Mouse (Mus musculus) embryonic facial prominence, embryonic 12.5 days (tissue): ENCODE measurements around the gene Zfyve19. TPM values are rescaled to one million over a fixed set of nuclear protein-coding genes. Genes with fewer than 3 reads are reported as not detected.

ENCODE experiments used
- ATAC-seq: fragments of 200-750 bp; cut with Nextera tagmentation; 2 replicates; pipeline ENCODE4 v1.8.0; 2017; ENCODE audit not compliant: insufficient number of reproducible peaks, insufficient read depth, low FRiP score, low TSS enrichment
- H3K27ac ChIP-seq: fragments of 300-500 bp; sonication (generic); 2 replicates; pipeline ENCODE4 v1.5.1; 2016; ENCODE audit warnings: mild to moderate bottlenecking
- H3K27me3 ChIP-seq: fragments of 300-500 bp; sonication (generic); 2 replicates; pipeline ENCODE4 v1.6.1; 2016; ENCODE audit warnings: mild to moderate bottlenecking, moderate library complexity
- H3K36me3 ChIP-seq: fragments of 300-500 bp; sonication (generic); 2 replicates; pipeline ENCODE4 v1.6.1; 2016; ENCODE audit warnings: mild to moderate bottlenecking
- H3K4me1 ChIP-seq: fragments of 300-500 bp; sonication (generic); 2 replicates; pipeline ENCODE4 v1.6.1; 2016
- H3K4me2 ChIP-seq: fragments of 300-500 bp; sonication (generic); replicated peaks from 2 replicates; pipeline ENCODE4 v1.6.1; 2016; ENCODE audit warnings: mild to moderate bottlenecking, moderate library complexity
- H3K4me3 ChIP-seq: fragments of 300-500 bp; sonication (generic); 2 replicates; pipeline ENCODE4 v1.5.1; 2016; ENCODE audit warnings: mild to moderate bottlenecking
- H3K9ac ChIP-seq: fragments of 300-500 bp; sonication (generic); 2 replicates; pipeline ENCODE4 v1.6.1; 2016; ENCODE audit warnings: mild to moderate bottlenecking, moderate library complexity
- H3K9me3 ChIP-seq: fragments of 300-500 bp; sonication (generic); 2 replicates; pipeline ENCODE4 v1.6.1; 2016; ENCODE audit warnings: mild to moderate bottlenecking, moderate library complexity
- WGBS: fragments of 180-500 bp; shearing (Covaris S2); methylation state at CpG from one replicate; pipeline ENCODE4 v1.1.7; 2016; 5-methylcytosine and 5-hydroxymethylcytosine counted together
- polyA plus RNA-seq: library from polyadenylated mRNA; unstranded; fragments of >200 nt; fragmentation: Nextera tagmentation; extraction: Ambion mirVana; gene quantifications from 2 replicates; pipeline ENCODE4 v1.2.1, GENCODE M21; 2016

Zfyve19 gene
- polyA plus RNA-seq, 1 experiment from 2014 or later: 57.0 TPM

DNA sequence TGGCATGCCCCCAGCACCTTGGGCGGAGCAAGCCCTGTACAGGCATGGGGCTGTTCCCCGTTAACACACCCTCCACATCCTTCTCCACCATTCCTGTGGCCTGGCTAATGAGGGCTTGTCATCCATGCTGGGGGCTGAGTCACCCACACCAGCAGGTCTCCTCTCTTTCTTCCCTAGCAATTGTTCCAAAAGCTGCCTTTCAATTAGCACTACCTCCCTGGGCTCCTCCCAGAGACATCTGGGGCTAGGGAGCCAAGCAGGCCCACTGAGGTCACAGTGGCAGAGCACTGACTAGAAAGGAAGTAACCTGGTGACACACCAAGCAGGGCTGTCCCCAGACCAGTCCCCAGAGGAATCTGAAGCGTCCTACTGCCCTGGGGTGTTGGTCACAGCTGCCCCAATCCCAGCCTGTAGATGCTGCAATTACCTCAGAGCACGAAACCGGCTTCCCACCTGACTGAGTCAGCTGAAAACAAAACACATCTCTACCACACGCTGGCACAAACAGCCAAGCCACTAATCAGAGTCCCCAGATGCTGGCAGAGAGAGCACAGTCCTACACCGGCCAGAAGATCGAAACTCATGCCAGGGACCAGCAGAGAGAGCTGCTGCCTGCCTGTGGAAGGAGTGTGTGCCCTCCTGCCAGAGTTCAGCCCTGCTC is 34.3 kb upstream of the Zfyve19 start, which contains the start of gene Gm14137:
Gm14137 (plus strand) TSS at position 519 of the 661 bp plus-strand sequence.
- H3K4me2 ChIP-seq: no peak within 1 kb of the TSS
- 31% methylated on average over 8 of the region's 8 CpGs for WGBS
- no peak within 1 kb of the TSS for H3K9ac ChIP-seq

DNA sequence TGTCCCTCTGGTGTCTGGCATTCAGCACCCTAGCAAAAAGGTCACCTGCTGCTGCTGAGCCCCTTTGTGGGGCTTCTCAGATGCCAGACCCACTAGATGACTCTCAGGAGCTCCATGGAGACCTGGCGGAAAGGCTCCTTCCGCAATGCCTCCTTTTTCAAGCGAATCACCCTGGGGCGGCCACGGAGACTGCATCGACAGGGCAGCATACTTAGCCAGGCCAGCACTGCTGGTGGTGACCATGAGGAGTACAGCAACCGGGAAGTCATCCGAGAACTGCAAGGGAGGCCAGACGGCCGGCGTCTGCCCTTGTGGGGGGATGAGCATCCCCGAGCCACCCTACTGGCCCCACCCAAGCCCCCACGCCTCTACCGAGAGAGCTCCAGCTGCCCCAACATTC is 33.6 kb upstream of the Zfyve19 start:
- H3K27me3 ChIP-seq: no peaks in the 10 kb centered on the region
- H3K4me3 ChIP-seq: no peak overlapping the region
- WGBS: 51% methylated on average over 14 of the region's 14 CpGs
- no peak overlapping the region for H3K4me2 ChIP-seq
- no peaks in the 10 kb centered on the region for H3K9me3 ChIP-seq
- no peak overlapping the region for H3K9ac ChIP-seq
- peaks cover 22% of the 10 kb centered on the region for H3K36me3 ChIP-seq
- H3K4me1 ChIP-seq: peaks cover 14% of the 10 kb centered on the region; the same call in 1 of the 2 replicates
- no peak overlapping the region for H3K27ac ChIP-seq
- ATAC-seq: no peak

More for the DNA sequence above, 34.3 kb upstream of the Zfyve19 start, which contains the start of gene Gm14137:
- Histone ChIP-seq H3K27me3 (no peaks in the 10 kb centered on the region), H3K4me3 (no peak within 1 kb of the TSS), H3K9me3 (no peaks in the 10 kb centered on the region), H3K4me1 (peaks cover 14% of the 10 kb centered on the region; the same call in 1 of the 2 replicates), H3K27ac (no peak within 1 kb of the TSS), H3K36me3 (peaks cover 15% of the 10 kb centered on the region; the same call in 1 of the 2 replicates)
- no peak for ATAC-seq

DNA sequence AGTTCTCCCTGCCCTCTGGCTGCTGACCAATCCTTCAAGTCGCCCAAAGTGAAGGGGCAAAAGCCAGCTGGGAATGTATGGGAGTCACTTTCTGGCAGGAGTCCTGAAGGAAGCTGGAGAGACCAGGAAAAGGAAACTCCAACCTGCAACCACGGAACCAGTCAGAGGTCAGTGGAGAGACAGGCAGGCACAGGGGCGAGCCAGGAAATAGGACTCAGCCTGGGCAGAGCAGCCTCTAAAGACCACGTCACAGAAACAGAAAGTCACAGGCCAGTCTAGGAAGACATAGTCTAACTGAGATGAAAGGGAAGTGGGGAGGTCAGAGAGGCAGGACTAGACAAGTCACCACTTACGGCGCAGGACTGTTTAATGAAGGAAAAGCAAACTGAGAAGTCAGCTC is 32.8 kb upstream of the Zfyve19 start:
- no peak overlapping the region for H3K9ac ChIP-seq
- no peak overlapping the region for H3K4me3 ChIP-seq
- H3K4me1 ChIP-seq: peaks cover 14% of the 10 kb centered on the region; the same call in 1 of the 2 replicates
- H3K27me3 ChIP-seq: no peaks in the 10 kb centered on the region
- no peaks in the 10 kb centered on the region for H3K9me3 ChIP-seq
- H3K36me3 ChIP-seq: peaks cover 30% of the 10 kb centered on the region
- H3K27ac ChIP-seq: no peak overlapping the region
- WGBS: 61% methylated on average over 6 of the region's 6 CpGs
- no peak overlapping the region for H3K4me2 ChIP-seq
- no peak for ATAC-seq

DNA sequence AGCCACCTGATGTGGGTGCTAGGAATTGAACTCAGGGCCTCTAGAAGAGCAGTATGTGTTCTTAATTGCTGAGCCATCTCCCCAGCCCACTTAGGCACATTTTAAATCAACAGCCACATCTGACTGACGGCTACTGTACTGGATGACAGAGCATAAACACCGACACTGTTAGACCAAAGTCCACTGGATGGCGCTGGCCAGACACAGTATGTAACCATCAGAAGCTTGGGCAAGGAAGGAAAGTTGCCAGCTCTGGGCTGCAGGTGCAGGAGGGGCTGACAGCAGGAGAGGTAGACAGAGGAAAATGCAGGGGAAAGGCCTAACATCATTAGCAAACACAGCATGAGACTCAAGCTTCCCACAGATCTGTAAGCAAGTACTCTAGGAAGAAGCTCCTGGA is 31.7 kb upstream of the Zfyve19 start:
- Histone ChIP-seq H3K4me2 (no peak overlapping the region), H3K9me3 (no peaks in the 10 kb centered on the region), H3K27me3 (no peaks in the 10 kb centered on the region), H3K4me1 (peaks cover 13% of the 10 kb centered on the region; the same call in 1 of the 2 replicates), H3K9ac (no peak overlapping the region), H3K4me3 (no peak overlapping the region), H3K36me3 (peaks cover 33% of the 10 kb centered on the region), H3K27ac (no peak overlapping the region)
- WGBS: 63% methylated on average over 3 of the region's 3 CpGs
- ATAC-seq: no peak

DNA sequence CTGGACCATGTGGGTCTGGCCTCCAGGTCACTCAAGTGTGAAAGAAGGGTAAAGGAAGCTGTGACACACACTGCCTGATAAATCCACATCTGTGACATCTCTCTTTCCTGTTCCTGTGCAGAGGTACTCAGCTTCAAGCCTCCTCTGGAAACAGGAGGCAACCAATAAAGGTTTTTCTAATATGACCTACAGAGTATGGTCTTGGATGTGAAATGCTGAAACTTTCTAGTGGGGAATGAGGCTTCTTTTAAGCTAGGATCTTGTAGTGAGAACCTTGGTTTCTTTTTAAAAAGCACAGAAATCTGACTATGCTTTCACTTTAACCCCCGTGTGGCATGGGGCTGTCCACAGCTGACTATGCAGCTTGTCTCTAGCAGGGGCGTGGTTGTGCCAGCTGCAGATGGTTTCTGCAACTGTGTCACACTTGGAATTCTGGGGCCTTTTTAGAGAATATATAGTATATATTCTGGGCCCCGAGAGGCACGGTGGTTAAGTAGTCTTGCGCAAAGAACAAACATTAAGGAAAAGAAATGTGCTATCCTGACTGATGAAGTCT is 31.0 kb upstream of the Zfyve19 start:
- ATAC-seq: no peak
- Histone ChIP-seq H3K9me3 (no peaks in the 10 kb centered on the region), H3K4me1 (peaks cover 10% of the 10 kb centered on the region; the same call in 1 of the 2 replicates), H3K27ac (no peak overlapping the region), H3K9ac (no peak overlapping the region), H3K36me3 (peaks cover 28% of the 10 kb centered on the region), H3K4me2 (no peak overlapping the region), H3K27me3 (no peaks in the 10 kb centered on the region), H3K4me3 (no peak overlapping the region)
- 89% methylated on average over 5 of the region's 5 CpGs for WGBS

DNA sequence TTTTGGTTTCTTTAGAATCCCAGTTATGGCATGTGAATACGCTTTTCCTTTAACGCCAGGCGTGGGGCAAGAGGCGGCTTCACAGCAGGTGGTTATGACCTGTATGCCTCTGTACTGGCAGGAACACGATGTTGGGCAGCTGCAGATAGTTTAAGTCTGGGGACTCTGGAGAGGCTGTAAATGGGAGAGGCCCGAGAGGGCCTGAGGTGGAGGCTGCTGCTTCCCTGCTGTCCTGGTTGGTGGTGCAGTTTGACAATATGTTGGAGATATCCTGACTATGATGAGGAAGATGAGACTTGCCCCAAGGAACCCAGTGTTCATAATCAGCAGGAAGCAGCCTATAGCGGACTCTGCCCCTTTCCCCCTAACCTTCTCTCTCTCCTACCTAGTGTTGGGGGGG is 25.5 kb upstream of the Zfyve19 start:
- Histone ChIP-seq H3K27me3 (no peaks in the 10 kb centered on the region), H3K9me3 (no peaks in the 10 kb centered on the region), H3K9ac (no peak overlapping the region), H3K27ac (no peak overlapping the region), H3K4me1 (no peaks in the 10 kb centered on the region), H3K36me3 (peaks cover 45% of the 10 kb centered on the region), H3K4me3 (no peak overlapping the region), H3K4me2 (no peak overlapping the region)
- 81% methylated on average over 7 of the region's 7 CpGs for WGBS
- no peak for ATAC-seq

DNA sequence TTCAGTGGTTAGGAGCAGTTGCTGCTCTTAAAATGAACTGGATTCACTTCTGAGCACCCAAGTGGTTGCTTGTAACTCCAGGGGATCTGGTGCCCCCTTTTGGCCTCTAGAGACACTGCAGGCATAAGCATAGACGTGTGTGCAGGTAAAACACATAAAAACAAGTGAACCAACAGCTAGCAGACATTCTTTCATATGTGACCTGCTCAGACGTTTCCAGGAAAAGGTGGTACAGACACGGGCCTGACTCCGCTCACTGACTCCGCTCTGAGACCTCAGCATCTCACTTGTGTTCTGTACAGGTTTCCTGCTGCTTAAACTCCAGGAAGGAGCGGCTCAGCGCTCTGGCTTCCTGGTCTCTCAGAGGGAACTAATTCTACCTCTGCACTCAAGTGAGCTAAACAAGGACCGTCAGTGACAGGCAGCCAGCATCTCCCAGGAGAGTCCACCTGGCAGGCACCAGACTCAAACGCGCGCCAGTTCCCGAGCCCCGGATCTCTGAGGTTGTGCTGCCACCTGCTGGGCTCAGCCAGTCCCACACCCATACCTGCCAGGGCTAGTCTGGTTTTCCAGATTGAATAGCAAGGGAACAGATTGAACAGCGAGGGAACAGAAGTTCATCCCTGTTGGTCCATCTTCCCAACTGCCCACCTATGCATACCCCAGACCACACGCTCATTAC is 19.2 kb upstream of the Zfyve19 start:
- Histone ChIP-seq H3K4me1 (0 out of 2 replicates have a peak, but pooled peaks cover 4% of the 10 kb centered on the region), H3K4me2 (peak overlapping the region; percentile 70), H3K9ac (peak overlapping the region; percentile 31), H3K27me3 (no peaks in the 10 kb centered on the region), H3K9me3 (no peaks in the 10 kb centered on the region), H3K36me3 (peaks cover 9% of the 10 kb centered on the region), H3K27ac (peak overlapping the region; percentile 9; the same call in 1 of the 2 replicates), H3K4me3 (peak overlapping the region; percentile 35)
- 0 out of 2 replicates have a peak, but pooled peaks have one; percentile 52 for ATAC-seq
- 8% methylated on average over 15 of the region's 15 CpGs for WGBS

DNA sequence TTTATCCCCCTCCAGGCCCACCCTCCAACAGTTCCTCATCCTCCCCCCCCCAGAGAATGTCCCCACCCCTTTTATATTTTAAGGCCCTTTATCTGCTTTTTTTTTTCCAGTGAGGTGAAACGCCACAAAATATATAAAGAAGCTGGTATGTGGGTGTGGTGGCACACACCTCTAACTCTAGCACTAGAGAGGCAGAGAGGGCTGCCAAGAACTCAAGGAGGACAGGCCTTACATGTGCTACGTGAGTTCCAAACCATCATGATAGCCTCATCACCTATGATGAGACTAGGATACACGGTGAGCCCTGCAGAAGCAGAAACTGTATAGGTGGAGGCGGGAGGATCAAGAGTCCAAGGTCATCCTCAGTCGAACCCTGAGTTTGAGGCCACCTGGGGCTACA is 17.4 kb upstream of the Zfyve19 start:
- Histone ChIP-seq H3K36me3 (no peaks in the 10 kb centered on the region), H3K9ac (no peak overlapping the region), H3K27ac (no peak overlapping the region), H3K4me3 (no peak overlapping the region), H3K4me1 (peaks cover 6% of the 10 kb centered on the region; the same call in 1 of the 2 replicates), H3K27me3 (no peaks in the 10 kb centered on the region), H3K4me2 (no peak overlapping the region), H3K9me3 (no peaks in the 10 kb centered on the region)
- 77% methylated on average over 5 of the region's 5 CpGs for WGBS
- no peak for ATAC-seq

DNA sequence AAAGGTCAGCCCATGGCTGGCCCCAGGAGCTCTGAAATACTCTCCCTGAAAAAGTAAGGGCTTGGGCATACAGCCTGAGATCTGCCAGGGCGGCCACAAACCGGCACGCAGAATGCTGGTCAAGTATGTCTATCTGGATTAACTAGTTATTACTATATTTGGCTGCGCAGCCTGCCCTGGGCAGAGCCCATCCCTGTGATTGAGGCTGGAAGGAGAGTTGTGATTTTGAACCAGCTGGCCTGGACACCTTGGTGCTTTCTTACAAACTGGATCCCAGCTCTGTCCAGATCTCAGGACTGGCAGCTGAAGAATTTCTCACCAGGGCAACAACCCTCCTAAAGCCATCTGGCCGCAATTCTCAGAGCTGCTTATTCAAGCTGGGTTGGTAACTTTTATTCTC is 14.3 kb upstream of the Zfyve19 start:
- ATAC-seq: no peak
- Histone ChIP-seq H3K27me3 (no peaks in the 10 kb centered on the region), H3K27ac (no peak overlapping the region), H3K36me3 (no peaks in the 10 kb centered on the region), H3K4me1 (peaks cover 15% of the 10 kb centered on the region), H3K9me3 (no peaks in the 10 kb centered on the region), H3K9ac (no peak overlapping the region), H3K4me2 (no peak overlapping the region), H3K4me3 (no peak overlapping the region)
- WGBS: 88% methylated on average over 5 of the region's 5 CpGs

DNA sequence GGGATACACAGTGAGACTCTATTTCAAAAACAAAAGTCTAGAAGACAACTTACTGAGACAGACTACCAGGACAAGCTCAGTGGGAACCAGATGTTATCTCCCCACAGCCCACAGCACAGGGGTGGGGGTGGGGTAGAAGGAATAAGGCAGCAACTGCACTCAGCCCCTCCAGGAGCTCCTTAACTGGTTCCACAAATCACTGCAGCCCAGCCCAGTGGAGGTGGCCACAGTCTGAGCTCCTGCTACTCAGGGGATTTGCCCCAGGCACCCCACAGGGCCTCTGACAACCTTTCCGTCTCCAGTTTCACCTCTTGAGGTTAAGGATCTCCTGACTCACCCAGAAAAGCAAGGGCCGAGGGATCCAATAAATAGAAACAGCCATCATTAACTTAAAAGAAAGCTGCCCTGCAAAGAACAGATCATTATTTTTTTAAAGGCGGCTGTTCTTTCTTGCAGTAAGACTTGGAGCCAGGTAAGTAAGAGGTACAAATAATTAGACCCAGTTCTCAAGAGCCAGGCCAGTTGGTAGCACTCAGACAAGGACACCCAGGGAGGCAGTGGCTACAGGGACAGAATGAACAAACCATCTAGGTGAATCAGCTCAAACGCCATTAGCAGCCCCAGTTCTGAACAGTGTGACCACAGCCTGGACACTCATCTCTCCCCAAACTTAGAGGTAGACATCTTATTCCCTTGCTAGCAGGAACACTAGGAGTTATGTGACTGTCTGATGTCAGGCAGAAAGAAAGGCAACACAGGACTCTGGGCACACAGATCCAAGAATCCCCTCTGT is 11.9 kb upstream of the Zfyve19 start:
- Histone ChIP-seq H3K36me3 (no peaks in the 10 kb centered on the region), H3K9ac (no peak overlapping the region), H3K9me3 (no peaks in the 10 kb centered on the region), H3K27me3 (no peaks in the 10 kb centered on the region), H3K4me2 (no peak overlapping the region), H3K4me1 (peaks cover 14% of the 10 kb centered on the region), H3K27ac (peak overlapping the region; percentile 58), H3K4me3 (no peak overlapping the region)
- WGBS: 11% methylated on average over 4 of the region's 4 CpGs
- peak; percentile 62; the same call in 1 of the 2 replicates for ATAC-seq

DNA sequence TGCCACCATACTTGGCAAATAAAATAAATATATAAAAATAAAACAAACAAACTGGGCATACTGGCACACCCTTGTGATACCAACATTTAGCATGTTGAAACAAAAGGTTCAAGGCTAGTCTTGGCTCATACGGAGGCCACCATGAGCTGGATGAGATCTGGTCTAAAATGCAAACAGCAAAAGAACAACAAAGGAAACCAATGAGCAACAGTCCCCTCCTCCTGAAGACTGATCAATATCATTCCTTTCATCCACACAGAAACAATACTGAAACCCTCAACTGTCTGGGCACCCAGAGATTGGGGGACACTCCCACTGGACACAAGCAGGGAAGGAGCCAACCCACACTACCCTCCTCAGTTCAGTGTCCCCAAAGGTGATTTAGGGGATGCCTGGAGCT is 10.9 kb upstream of the Zfyve19 start:
- Histone ChIP-seq H3K4me3 (no peak overlapping the region), H3K9me3 (no peaks in the 10 kb centered on the region), H3K36me3 (no peaks in the 10 kb centered on the region), H3K27me3 (no peaks in the 10 kb centered on the region), H3K4me1 (peaks cover 14% of the 10 kb centered on the region), H3K27ac (no peak overlapping the region), H3K4me2 (no peak overlapping the region), H3K9ac (no peak overlapping the region)
- ATAC-seq: no peak
- 87% methylated on average over 1 of the region's 1 CpGs for WGBS
